Mouse (Mus musculus) kidney, postnatal 4 days (tissue): ENCODE measurements at regions not wholly inside any gene's neighbourhood (a gene's known extent, or its start where the extent isn't known, plus 50 kb on each side); places are given as distances from the start of the nearest gene placed in this dataset.
A peak's percentile ranks its signal among the peaks of the same experiment; 100 is the strongest.
"Not testable (repeated sequence)": the region's sequence is repeated elsewhere in the genome, so short reads cannot be mapped to it uniquely, and the experiment has no call there.

ENCODE experiments used
- DNase-seq, 2 experiments: peaks; one replicate each; pipeline ENCODE4 v3.0.0; 2021; ENCODE audit warnings: mixed read lengths in 2 of 2

- no peak for DNase-seq
These were observed 268.7 kb upstream of the Ift57 start for GRCm38 (mm10) chr16:49430296-49430695.

- DNase-seq, result no peak
These were observed 267.1 kb upstream of the Ift57 start for GRCm38 (mm10) chr16:49431902-49432301.

- peak; percentile 42 to 52 for DNase-seq
These were observed 257.8 kb upstream of the Ift57 start for GRCm38 (mm10) chr16:49441225-49441624.

DNA sequence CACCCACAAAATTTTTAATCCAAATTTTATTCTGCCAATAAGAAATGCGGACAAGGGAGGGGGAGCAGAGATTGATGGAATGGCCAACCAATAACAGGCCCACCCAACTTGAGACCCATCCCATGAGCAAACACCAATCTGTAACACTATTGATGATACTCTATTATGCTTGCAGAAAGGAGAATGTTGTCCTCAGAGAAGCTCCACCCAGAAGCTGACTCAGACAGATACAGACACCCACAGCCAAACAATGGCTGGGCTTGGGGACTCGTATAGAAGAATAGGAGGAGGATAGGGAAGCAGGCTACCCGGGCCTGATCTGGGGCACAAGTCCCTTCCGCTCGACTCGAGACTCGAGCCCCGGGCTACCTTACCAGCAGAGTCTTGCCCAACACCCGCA lies 251.7 kb upstream of the Ift57 start:
- not testable (repeated sequence) for DNase-seq

GRCm38 (mm10) chr16:49493881-49494280 lies 205.2 kb upstream of the Ift57 start:
- DNase-seq, result no peak

GRCm38 (mm10) chr16:49497521-49498010 lies 201.5 kb upstream of the Ift57 start:
- no peak for DNase-seq

- DNase-seq, result peak in 1 of 2 experiments; percentile 18
These were observed 198.2 kb upstream of the Ift57 start for GRCm38 (mm10) chr16:49500818-49501217.

GRCm38 (mm10) chr16:49503897-49504413 lies 195.1 kb upstream of the Ift57 start:
- peak; percentile 10 to 25 for DNase-seq

GRCm38 (mm10) chr16:49504669-49505068 lies 194.4 kb upstream of the Ift57 start:
- no peak for DNase-seq

DNA sequence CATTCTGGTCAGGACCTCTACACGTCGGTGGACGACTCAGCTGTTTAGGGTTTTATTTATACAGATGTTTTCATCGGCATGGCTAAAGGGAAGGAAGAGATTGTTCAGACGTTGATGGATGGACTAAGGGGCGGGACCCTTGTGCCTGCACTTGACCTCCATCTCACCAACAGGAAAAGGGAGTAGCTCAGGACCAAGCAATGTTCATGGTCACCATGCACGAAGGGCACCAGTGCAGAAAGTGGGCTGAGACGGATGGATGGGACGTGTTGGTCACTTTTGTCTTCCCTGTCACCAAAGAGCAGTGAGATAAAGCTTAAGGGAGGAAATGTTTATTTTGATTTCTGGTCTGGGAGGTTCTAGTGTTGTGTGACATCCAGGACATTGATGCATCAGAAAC lies 193.8 kb upstream of the Ift57 start:
- peak in 1 of 2 experiments; percentile 10 for DNase-seq

- no peak for DNase-seq
These were observed 180.2 kb upstream of the Ift57 start for GRCm38 (mm10) chr16:49518844-49519243.

DNA sequence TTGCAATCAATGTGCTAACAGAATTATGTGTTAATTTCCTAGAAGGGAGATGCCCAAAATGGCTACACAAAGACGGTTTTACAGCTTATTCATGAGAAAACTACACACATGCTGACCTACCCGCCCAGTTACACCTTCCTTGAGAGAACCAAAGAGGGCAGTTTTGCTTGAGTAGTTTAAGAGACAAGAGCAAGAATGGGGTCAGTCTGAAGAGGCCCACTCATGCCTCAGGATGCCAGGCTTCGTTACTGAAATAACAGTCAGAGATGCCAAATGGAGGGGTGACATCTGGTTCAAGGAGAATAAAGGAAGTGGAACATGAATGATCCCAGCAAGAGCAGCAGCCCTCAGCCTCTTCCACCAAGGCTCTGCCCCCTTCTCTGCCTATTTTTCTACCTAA lies 178.6 kb upstream of the Ift57 start:
- no peak for DNase-seq

DNA sequence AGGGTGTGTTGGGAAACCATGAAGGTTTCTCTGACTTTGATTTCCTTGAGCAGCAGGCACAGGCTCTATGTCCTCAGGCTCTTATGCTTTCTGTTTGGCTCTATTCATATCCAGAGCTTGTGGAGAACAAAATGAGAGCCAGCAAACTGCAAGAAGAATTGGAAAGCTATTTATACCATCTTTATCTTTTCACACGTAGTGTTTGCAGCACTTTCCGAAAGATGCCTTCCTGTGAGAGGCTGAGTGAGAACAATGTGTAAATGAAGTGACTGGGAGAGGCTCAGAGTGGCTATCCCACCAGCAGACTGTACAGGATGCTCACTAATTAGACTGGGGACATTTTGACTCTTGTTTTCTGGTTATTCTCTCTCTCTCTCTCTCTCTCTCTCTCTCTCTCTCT lies 177.3 kb upstream of the Ift57 start:
- no peak for DNase-seq

- no peak for DNase-seq
These were observed 176.5 kb upstream of the Ift57 start for GRCm38 (mm10) chr16:49522576-49522975.

DNA sequence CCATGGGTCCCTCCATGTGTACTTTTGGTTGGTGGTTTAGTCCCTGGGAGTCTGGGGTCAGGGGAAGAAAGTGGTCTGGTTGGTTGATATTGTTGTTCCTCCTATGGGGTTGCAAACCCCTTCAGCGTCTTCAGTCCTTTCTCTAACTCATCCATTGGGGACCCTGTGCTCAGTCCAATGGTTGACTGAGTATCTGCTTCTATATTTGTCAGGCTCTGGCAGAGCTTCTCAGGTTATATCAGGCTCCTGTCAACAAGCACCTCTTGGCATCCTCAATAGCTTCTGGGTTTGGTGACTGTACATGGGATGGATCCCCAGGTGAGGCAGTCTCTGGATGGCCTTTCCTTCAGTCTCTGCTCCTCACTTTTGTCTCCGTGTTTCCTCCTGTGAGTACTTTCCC lies 170.4 kb upstream of the Ift57 start:
- DNase-seq, result not testable (repeated sequence)

DNA sequence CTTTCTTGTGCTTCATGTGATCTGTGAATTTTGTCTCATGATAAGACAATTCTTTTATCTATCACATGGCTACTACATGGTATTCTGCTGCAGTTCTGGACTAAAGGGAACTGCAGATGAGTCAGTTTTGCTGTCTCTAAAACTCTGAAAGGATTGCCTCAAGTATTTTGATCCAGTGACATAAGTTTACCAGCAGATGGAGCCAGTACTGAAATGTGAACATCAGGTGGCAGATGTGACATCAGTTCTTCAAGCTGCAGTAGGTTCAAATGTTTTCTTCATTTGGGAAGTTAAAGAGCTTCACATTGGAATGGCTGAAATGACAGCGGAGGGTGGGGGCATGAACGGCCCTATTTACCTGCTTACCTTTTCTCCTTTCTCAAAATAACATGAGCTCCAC lies 170.0 kb upstream of the Ift57 start:
- no peak for DNase-seq

DNA sequence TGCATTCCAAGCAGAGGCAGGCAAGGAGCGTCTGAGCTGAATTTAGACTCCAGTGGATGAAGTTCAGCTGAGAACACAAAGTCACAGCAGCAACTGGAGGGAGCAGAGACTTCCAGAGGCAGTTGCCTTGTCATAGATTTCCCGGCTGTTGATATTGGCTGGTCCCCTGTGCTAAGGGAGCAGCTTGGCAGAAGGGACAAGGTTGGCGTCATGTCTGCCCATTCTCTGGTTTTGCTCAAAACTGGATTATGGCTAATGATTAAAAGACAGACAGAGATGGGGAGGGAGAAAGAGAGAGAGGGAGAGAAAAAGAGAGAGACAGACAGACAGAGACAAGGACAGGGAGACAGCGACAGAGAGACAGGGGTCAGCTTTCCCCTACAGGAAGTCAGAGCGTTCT lies 169.0 kb upstream of the Ift57 start:
- no peak for DNase-seq

DNA sequence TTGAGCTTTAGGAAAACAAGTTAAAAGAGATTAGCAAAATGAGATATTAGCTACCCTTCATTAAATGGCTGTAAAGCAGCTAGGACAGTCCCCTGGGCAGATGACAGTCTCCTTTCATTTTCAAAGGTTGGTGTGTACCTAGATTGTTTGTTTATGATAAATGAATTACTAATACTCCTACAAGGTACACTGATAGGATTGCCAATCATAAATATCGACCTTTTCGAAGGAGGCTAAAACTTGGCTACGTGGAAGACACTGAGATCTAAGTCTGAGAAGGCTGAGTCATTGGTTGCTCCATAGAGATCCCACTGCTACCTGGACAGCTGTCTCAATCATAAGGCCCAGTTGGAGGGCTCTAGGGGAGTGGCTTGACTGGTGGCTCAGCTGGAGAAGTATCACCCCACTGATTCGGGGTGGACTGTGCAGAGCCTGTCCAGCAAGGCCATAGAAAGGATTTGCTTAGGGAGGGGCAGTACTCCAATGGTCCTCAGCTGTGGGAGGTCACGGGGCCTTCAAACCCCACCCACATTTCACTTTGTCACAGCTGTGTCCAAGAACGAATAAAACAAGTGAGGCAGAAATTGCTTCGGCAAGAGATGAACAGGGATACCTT lies 166.9 kb upstream of the Ift57 start:
- DNase-seq, result no peak

DNA sequence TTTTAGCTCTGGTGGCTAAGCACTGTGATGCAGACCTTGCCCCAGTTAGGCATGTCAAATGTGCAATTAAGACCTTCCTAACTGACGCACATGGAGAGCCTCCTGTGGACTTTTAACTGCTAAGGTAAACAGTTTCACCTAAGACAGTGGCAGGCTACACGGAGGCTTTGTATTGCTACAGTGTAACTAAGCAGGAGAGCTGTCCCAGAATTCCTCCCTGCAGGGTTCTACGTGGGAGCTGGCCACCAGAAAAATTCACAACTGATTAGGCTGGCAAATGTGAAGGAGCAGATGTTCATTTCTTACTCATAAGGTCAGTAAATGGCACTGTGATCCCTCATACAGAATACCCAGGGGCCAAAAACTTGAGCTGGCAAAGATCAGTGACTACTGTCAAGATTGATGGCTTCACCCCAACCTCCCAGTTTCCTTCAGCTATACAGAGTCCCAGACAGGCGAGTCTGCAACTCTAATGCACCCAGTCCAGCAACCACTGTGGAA lies 165.5 kb upstream of the Ift57 start:
- DNase-seq, result no peak

DNA sequence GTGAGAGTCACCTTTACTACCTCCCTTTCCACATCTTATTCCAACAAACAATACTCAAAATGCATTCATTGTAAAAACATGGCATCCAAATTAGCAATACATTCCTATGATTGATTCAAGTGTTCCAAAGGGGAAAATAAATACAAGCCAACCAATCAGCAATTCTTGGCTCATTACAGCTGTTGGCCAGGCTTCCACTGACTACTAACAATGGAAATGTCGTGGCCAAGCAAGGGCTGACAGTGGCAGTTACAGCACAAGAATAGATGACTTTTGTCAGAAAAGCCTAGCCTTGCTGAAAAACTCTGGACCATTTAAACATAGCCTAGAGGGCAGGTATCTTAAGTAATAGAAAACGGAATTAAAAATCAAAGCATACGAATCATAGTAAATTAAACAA lies 148.8 kb upstream of the Ift57 start:
- DNase-seq, result no peak

- DNase-seq, result no peak
These were observed 129.0 kb upstream of the Ift57 start for GRCm38 (mm10) chr16:49570031-49570430.

DNA sequence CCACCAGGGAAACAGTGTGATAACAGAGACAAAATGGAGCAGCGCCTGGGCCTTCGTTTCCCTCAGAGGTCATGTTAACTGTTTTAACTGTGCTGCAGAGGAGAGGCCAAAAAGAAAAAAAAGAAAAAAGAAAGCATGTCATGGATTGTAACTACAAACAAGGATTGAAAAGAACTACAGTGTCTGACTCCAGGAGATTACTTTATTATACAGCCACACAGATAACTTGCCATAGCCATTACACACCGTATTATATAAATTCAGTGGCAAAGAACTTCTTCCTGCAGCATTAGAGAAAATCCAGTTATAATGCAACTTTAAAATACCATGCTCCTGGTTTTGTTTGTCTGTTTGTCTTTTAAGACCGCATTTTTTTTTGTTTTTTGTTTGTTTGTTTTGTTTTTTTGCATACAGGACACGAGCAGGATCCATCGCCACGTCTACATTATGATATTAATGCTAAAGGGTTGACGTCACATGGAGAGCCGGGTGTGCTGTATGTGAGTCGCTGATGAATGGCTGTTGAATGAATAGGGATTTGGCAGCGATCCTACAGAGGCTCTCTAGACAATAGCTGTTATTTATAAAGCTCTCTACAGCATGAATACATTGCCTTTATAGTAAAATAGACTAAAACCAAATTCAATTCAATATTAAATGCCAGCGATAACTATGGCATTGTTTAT lies 126.4 kb upstream of the Ift57 start:
- DNase-seq, result no peak

GRCm38 (mm10) chr16:49573171-49573517 lies 125.9 kb upstream of the Ift57 start:
- DNase-seq, result no peak

DNA sequence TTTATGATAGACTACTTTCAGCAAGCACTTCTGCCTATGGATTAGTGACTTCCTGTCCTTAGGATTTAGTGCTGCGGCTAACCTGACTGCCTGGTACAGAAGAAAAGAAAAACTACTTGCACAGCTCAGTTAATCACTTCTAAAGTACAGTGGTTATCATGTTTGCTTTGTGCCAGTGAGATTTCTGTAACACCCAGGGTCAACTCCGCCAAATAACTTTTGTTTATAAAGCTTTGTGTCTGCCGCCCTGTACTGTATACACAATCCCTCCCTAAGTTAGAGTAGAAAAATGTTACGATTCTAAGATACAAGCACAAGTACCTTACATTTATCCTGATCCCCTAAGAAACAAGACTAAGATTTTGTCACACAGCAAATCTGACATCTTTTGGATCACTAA lies 120.1 kb upstream of the Ift57 start:
- DNase-seq, result no peak
